Mouse (Mus musculus): Measurements from ENCODE around the gene Olfr307.

GRCm38 (mm10) chr7:86313608-86314007 lies 23.8 kb downstream of the Olfr307 start, which contains the start of gene Olfr309:
- no peak for TF ChIP-seq GATA1 (IDR thresholded peaks at IDR 0.05; ENCODE audit: low read length)
- TF ChIP-seq TAL1 (IDR thresholded peaks at IDR 0.05; ENCODE audit: low read length): no peak
